Mouse (Mus musculus): Measurements from ENCODE around the gene Ipo9. TPM values are rescaled to one million over a fixed set of nuclear protein-coding genes. Genes with fewer than 3 reads are reported as not detected.

Gene Ipo9
- total RNA-seq (2017) = 21.4 to 32.9 TPM (median 21.8 TPM) in 3 replicates

- ATAC-seq (replicated peaks; ENCODE audit: insufficient number of reproducible peaks, low FRiP score, low TSS enrichment, poor library complexity, severe bottlenecking) = peak; percentile 81
Measured at GRCm38 (mm10) chr1:135429901-135430668, at the start of gene Ipo9. TSS of gene Ipo9 (minus strand) at chr1:135430499.

DNA sequence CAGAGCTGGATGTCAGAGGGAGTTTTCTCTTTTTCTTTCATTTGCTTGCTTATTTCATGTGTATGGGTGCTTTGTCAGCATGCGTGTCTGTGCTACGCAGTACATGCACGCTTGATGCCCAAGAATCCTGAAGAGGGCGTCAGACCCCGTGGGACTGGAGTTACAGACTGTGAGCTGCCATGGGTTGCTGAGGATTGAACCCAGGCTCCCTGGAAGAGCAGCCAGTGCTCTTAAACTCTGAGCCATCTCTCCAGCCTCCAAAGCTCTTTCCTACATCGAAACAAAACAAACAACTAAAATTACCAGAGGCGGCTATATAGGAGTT lies 45.2 kb upstream of the Ipo9 start:
- no peak for ATAC-seq (replicated peaks; ENCODE audit: insufficient number of reproducible peaks, low FRiP score, low TSS enrichment, poor library complexity, severe bottlenecking)

DNA sequence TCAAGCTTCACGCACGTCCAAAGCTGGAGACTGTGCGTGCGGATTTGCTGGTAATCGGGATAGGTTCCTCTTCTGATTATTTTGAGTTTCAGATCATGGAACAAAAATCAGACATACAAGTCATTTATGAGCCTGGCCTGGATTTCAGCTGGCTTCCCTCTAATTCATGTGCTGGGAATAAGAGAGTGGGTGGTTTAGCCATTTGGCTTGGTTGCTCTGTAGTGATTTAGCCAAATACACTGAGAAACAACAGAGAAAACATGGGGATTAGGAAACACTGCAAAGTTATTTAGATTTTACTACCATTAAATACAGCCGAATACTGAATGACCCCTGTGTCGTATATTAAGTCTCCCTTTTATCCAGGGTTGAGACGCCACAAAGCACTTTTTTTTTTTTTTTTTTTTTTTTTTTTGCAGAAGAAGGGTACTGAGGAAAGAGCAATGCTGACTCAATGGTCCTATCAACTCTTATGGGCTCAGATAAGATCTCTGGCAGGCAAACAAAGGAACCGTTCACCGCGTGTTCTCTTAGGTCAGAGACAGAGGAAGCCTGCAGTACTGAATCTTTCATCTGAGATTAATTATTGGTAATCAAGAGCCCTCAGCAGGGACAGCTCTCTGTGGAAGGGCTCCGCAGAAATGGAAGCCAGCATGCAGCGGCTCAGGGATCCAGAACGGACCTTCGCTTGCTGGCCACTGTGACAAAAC lies 44.7 kb upstream of the Ipo9 start:
- ATAC-seq (replicated peaks; ENCODE audit: insufficient number of reproducible peaks, low FRiP score, low TSS enrichment, poor library complexity, severe bottlenecking) = no peak

DNA sequence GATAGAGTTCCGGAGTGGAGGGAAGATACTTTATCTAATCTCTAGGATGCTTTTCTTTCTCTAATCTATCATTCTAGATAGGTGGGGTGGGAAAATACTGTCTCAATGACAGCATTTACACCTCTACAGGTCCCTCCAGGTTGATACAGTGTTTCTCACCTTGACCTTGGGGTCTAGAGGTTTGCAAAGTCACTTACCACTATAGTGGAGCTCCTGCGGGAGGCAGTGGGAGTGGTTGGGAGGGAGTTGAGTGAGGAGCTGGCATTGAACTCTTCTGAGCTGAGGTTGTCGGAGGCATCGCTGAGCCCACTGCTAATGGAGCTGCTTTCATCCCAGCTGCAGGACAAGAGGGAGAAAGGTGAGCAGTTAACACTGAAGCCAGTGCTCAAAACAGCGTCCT lies 42.2 kb upstream of the Ipo9 start:
- ATAC-seq (replicated peaks; ENCODE audit: insufficient number of reproducible peaks, low FRiP score, low TSS enrichment, poor library complexity, severe bottlenecking) = no peak

GRCm38 (mm10) chr1:135471742-135472141 lies 41.4 kb upstream of the Ipo9 start:
- no peak for ATAC-seq (replicated peaks; ENCODE audit: insufficient number of reproducible peaks, low FRiP score, low TSS enrichment, poor library complexity, severe bottlenecking)

DNA sequence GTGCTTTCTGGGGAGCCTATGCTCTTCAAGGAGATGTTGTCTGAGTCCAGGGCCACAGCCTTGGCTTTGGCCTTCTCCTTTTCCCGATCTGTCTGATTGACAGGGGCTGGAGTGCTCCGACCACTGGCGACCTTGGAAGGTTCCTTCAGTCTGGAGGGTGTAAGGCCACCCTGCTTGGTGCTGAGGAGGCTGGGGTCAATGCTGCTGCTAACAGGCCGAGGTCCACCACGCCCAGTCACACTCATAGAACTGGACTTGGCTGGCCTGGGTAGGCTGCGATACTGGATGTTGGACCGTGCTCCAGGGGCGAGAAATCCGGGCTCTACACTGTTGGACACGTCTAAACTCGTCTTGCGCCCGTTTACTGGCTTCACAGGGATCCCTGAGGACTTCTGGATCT lies 40.2 kb upstream of the Ipo9 start:
- no peak for ATAC-seq (replicated peaks; ENCODE audit: insufficient number of reproducible peaks, low FRiP score, low TSS enrichment, poor library complexity, severe bottlenecking)

DNA sequence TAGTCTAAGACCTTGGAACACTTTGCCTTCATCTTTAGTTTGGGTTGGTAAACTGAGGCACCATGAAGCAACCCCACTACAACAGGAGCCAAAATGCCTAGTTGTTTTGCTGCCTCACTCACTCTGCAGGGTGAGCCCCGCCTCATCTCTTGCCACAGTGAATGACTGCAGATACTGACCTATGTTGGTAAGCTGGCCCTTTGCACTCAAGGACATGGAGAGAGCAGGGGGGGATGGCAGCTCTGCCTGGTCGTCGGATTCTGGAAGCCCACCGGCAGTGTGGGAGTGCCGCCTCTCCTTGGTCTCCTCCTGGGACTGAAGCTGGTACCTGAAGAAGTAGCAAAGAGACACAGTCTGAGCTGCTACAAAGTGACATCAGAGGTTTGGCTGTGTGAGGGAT lies 37.2 kb upstream of the Ipo9 start:
- ATAC-seq (replicated peaks; ENCODE audit: insufficient number of reproducible peaks, low FRiP score, low TSS enrichment, poor library complexity, severe bottlenecking) = no peak

- ATAC-seq (replicated peaks; ENCODE audit: insufficient number of reproducible peaks, low FRiP score, low TSS enrichment, poor library complexity, severe bottlenecking) = 0 out of 2 replicates have a peak, but pooled peaks have one; percentile 36
Measured at GRCm38 (mm10) chr1:135466935-135467334, 36.6 kb upstream of the Ipo9 start.

GRCm38 (mm10) chr1:135465734-135466133 lies 35.4 kb upstream of the Ipo9 start:
- no peak for ATAC-seq (replicated peaks; ENCODE audit: insufficient number of reproducible peaks, low FRiP score, low TSS enrichment, poor library complexity, severe bottlenecking)

- ATAC-seq (replicated peaks; ENCODE audit: insufficient number of reproducible peaks, low FRiP score, low TSS enrichment, poor library complexity, severe bottlenecking) = no peak
Measured at GRCm38 (mm10) chr1:135462736-135463135, 32.4 kb upstream of the Ipo9 start.

- ATAC-seq (replicated peaks; ENCODE audit: insufficient number of reproducible peaks, low FRiP score, low TSS enrichment, poor library complexity, severe bottlenecking) = no peak
Measured at GRCm38 (mm10) chr1:135462304-135462703, 32.0 kb upstream of the Ipo9 start.

GRCm38 (mm10) chr1:135461097-135461730 lies 30.9 kb upstream of the Ipo9 start:
- no peak for ATAC-seq (replicated peaks; ENCODE audit: insufficient number of reproducible peaks, low FRiP score, low TSS enrichment, poor library complexity, severe bottlenecking)

GRCm38 (mm10) chr1:135460521-135460920 lies 30.2 kb upstream of the Ipo9 start:
- no peak for ATAC-seq (replicated peaks; ENCODE audit: insufficient number of reproducible peaks, low FRiP score, low TSS enrichment, poor library complexity, severe bottlenecking)

GRCm38 (mm10) chr1:135457860-135458259 lies 27.6 kb upstream of the Ipo9 start:
- no peak for ATAC-seq (replicated peaks; ENCODE audit: insufficient number of reproducible peaks, low FRiP score, low TSS enrichment, poor library complexity, severe bottlenecking)

- no peak for ATAC-seq (replicated peaks; ENCODE audit: insufficient number of reproducible peaks, low FRiP score, low TSS enrichment, poor library complexity, severe bottlenecking)
Measured at GRCm38 (mm10) chr1:135452259-135452658, 22.0 kb upstream of the Ipo9 start.

DNA sequence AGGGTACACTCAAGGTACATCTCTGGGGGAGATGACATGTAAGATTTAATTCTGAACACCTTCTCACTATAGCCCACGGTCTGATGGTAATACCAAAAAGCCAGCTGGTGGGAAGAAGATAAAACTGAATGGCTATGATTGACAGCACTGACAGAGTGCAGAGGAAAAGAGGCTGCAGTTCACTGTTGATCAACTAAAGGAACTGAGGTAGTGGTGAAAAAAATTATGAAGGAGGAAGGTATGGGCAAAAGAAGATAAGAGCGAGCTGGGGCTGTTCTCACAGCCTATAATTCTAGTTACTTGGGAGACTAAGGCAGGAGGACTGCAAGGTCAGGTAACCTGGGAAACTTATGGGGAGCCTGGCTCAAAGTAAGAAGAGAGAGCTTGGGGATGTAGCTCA lies 21.1 kb upstream of the Ipo9 start:
- no peak for ATAC-seq (replicated peaks; ENCODE audit: insufficient number of reproducible peaks, low FRiP score, low TSS enrichment, poor library complexity, severe bottlenecking)

DNA sequence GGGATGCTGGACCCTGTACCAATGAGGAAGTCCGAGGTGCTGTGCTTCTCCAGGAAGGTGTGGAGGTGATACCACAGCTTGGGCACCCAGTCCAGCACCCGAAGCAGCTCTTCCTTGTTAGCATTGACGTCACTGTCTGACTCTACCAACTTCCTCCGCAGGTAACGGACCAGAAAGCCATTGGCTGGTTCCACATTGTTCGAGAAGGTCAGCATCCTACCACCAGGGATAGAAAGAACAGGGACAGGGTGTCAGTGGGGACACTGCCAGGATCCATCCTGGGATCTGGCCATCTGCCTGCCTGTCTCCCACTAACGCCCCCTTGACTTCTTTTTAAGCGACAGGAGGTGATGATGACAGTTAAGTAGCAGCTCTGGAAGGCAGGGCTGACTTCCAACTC lies 19.6 kb upstream of the Ipo9 start:
- ATAC-seq (replicated peaks; ENCODE audit: insufficient number of reproducible peaks, low FRiP score, low TSS enrichment, poor library complexity, severe bottlenecking) = 0 out of 2 replicates have a peak, but pooled peaks have one; percentile 22

- ATAC-seq (replicated peaks; ENCODE audit: insufficient number of reproducible peaks, low FRiP score, low TSS enrichment, poor library complexity, severe bottlenecking) = no peak
Measured at GRCm38 (mm10) chr1:135448940-135449339, 18.6 kb upstream of the Ipo9 start.

DNA sequence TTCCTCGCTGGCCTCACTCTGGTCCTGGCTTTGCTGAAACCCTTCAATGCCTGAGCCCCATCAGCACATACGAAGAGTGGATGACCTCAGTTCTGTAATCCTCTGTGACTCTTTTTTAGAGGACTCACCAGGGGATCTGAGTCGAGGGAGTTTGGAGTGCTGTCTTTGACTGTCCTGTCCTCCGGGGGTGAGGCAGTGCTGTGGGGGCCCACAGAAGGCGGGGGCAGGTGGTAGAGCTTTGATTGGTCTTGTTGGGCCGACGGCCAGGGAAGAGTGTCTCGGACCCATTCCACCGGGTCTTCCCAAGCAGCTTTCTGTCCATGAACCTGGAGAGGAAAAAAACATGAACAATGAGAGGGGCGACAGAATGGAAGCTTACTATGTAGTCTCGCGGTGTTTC lies 13.2 kb upstream of the Ipo9 start:
- ATAC-seq (replicated peaks; ENCODE audit: insufficient number of reproducible peaks, low FRiP score, low TSS enrichment, poor library complexity, severe bottlenecking) = no peak

- ATAC-seq (replicated peaks; ENCODE audit: insufficient number of reproducible peaks, low FRiP score, low TSS enrichment, poor library complexity, severe bottlenecking) = no peak
Measured at GRCm38 (mm10) chr1:135441861-135442260, 11.6 kb upstream of the Ipo9 start.
